Mouse (Mus musculus) layer of hippocampus, postnatal 25 days (tissue): ENCODE measurements around the gene Gprc5d. TPM values are rescaled to one million over a fixed set of nuclear protein-coding genes. Genes with fewer than 3 reads are reported as not detected.

ENCODE experiments used
- DNase-seq, 2 experiments: peaks; one replicate each; pipeline ENCODE4 v3.0.0; 2022; ENCODE audit warnings: mixed read lengths in 2 of 2, low spot score in 1 of 2; ENCODE audit errors: extremely low spot score in 1 of 2
- total RNA-seq, 2 experiments: library from RNA; stranded (reverse); gene quantifications; 2 replicates each; pipeline ENCODE4 v1.2.3; 2021

The Gprc5d gene
- total RNA-seq, 2 experiments from 2014 or later = not detected

- DNase-seq = no peak
These were observed 43.6 kb downstream of the Gprc5d start for GRCm38 (mm10) chr6:135074405-135074947.

GRCm38 (mm10) chr6:135070347-135070746, 47.7 kb downstream of the Gprc5d start:
- no peak for DNase-seq

GRCm38 (mm10) chr6:135069856-135070255, 48.2 kb downstream of the Gprc5d start:
- DNase-seq = no peak

DNA sequence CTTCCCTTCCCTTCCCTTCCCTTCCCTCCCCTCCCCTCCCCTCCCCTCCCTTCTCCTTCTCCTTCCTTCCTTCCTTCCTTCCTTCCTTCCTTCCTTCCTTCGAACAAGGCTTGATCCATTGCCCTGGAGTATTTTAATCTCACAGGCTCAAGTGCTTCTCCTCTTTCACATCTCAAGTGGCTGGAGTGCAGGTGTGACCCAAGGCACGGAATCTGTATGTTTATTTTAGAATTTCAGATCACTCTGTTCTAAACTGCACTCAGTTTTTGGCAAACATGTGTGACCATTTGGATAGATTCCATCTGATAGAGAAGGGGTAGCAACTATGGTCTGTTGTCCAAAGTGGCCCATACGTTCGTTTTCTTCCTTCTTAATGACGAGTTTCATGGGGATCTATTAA, 49.9 kb downstream of the Gprc5d start:
- no peak for DNase-seq

DNA sequence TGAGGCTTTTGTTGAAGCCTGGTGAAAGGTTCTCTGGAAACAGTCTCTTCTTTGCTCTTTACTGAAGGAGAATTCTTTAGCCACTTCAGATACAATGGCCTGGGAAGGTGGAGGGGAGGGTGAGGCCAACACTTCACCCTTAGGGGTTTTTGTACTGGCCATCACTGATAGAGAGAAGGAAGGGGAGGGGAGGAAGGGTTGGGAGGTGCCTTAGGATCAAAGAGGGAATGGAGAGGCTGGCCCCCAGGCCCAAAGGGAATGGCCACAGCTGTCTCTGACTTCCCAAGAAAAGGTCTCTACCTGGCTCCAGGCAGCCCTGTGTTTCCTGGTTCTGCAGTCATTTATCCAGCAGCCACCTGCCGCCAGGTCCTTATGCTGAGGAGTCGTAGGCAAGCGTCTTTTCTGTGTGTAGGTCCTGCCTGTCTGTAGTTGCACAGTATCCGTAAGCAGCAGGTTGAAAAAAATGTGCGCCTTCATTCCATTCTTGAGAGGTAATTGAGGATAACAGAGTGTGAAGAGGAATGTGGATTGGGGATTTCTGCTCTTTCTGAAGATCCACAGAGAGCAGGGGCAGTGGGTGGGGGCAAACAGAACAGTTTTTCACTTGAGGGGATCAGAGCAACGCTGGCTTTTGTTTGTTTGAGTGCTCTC, 51.2 kb downstream of the Gprc5d start:
- DNase-seq = no peak

DNA sequence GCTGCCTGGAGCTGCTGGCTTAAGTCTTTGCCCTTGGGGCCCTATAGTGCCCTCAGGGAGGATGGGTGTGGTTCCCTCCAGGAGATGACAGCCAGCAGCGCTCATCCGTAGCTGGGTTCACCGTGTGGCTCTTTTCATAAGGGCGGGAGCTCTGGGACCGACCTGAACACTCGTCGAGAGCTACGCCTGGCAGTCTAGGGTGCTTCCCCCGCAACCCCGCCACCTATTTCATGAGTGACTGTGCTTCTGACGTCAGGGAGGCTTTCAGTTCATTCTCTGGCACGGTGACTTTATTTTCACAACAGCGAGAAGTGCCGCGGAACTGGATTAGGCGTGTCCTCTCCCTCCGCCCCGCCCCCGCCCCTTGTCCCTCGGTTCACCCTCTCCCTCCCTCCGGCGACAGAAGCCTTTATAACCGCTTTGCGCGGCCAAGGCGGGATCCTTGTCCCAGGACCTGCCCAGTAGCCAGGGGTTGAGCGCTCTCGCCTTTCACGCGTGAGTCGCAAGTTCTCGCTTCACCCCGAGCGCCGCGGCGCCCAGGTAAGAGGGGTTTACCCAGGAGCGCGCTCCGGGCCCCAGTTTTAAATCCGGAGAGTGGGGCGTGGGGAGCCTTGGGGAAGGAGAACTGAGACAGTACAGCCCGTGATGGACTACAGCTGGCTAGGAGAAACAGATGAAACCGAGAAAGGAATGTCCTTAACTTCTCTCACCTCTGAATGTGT, 52.7 kb downstream of the Gprc5d start, which contains the start of gene Gprc5a:
Gprc5a (plus strand) TSS at position 416 of the 722 bp plus-strand sequence.
- no peak for DNase-seq

DNA sequence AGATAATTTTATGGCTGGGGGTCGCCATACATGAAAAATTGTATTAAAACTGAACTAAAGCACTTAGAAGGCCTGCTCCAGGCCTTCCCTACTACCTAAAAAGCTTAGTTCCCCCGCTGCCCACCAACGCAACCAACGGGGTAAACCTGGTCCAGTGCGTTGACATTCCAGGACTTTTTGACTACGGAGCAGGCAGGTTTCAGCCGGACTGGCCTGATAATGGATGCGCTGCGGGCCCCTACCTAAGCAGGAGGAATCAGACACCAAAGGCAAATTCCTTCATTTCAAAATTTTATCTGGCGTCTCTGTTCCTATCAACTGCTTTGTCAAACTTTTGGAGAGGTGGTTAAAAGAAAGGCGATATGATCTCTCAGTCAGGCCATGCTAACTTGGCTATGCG, 53.5 kb downstream of the Gprc5d start:
- DNase-seq = no peak

DNA sequence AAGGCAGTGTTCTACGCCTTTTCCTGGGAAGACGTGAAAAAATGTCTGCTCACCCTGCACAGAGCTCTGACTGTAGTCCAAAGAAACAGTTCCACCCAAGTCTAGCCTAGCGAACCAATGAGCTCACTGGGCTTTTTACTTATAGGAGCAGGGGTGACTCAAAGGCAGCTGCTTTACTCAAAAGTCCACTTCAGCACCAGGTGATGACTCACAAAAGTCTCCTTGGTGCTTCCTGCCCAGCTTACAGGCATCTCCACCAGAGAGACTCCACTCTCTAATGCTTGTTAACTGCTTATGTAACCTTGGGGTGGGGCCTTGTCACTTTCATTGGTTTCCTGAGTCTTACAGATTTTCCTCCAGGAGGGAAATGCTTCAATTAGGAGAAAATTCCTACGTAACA, 57.4 kb downstream of the Gprc5d start:
- no peak for DNase-seq

Other genes starting within 250 kb of the Gprc5d start
- 10 to 100 TPM; 25.2 to 28.3 TPM for gene Gpr19, start 219.7 kb downstream of the Gprc5d start, total RNA-seq
- 10 to 100 TPM; 51.3 to 51.5 TPM for gene Cdkn1b, start 197.9 kb downstream of the Gprc5d start, total RNA-seq
- gene Apold1, start 136.6 kb downstream of the Gprc5d start, total RNA-seq = 1 to 10 TPM; 2.5 to 2.8 TPM
- 10 to 100 TPM; 54.8 to 55.6 TPM for gene Ddx47, start 106.7 kb downstream of the Gprc5d start, total RNA-seq
- not detected for gene Gprc5a, start 52.6 kb downstream of the Gprc5d start, total RNA-seq
- 100 to 1,000 TPM; 156 to 157 TPM for gene Fam234b, start 79.7 kb upstream of the Gprc5d start, total RNA-seq
- gene Hebp1, start 79.7 kb upstream of the Gprc5d start, total RNA-seq = 10 to 100 TPM; 68.8 to 86.0 TPM
- not detected for gene Gsg1, start 136.1 kb upstream of the Gprc5d start, total RNA-seq
- not detected for gene Pbp2, start 192.1 kb upstream of the Gprc5d start, total RNA-seq
- gene Emp1, start 244.3 kb upstream of the Gprc5d start, total RNA-seq = 1 to 10 TPM; 2.4 to 2.5 TPM